9 mouse cellular contexts compared by ENCODE assay signal in genomic region chr5:20968963-20969362, GRCm38 (mm10). TPM values are rescaled to one million over a fixed set of nuclear protein-coding genes. Genes with fewer than 3 reads are reported as not detected.
DNase-seq lines count a peak whose midpoint lies in the region; TF ChIP-seq lines count a peak whose summit lies in the region.
"Had no signal": no experiment of that assay in that cellular context is flagged by ENCODE, and none has a peak within 500 bp of the region (broad histone marks: within the 10 kb centered on the region; RNA-seq: fewer than 3 reads in every experiment).

No protein-coding gene starts in this region.

- intact Hi-C loops in heart, postnatal 25 days (cut with DNase I): loop anchor here (1.0 to 10.0 kb wide), 2 partner anchors 55 to 164 kb away; no protein-coding TSS in a partner anchor
- intact Hi-C loops in left cerebral cortex, adult 2 months (cut with DNase I): loop anchor here (2.0 kb wide), 1 partner anchor 54 kb away; no protein-coding TSS in a partner anchor

- H3K9me3 ChIP-seq in E14TG2a.4 (ENCODE audit: low read length): no peaks in the 10 kb centered on the region; the same call in 1 of the 2 replicates
- H3K9me3 ChIP-seq: embryonic facial prominence, embryonic 12.5 days had no signal

- peaks cover 17% of the 10 kb centered on the region for H3K27me3 ChIP-seq in E14TG2a.4 (ENCODE audit: insufficient read depth, low read length)
- H3K27me3 ChIP-seq: embryonic facial prominence, embryonic 12.5 days had no signal

- peaks cover 67% of the 10 kb centered on the region for H3K4me1 ChIP-seq in E14TG2a.4 (replicated peaks; ENCODE audit: low read depth, low read length)
- peaks cover 19% of the 10 kb centered on the region for H3K4me1 ChIP-seq in bone marrow macrophage, adult 2 months (ENCODE audit: control insufficient read depth, insufficient read depth, low read length)

- H3K36me3 ChIP-seq in E14TG2a.4 (ENCODE audit: insufficient read depth, low read length): no peaks in the 10 kb centered on the region
- H3K36me3 ChIP-seq: embryonic facial prominence, embryonic 12.5 days had no signal

- peak overlapping the region; percentile 43; the same call in 1 of the 2 replicates for H3K4me3 ChIP-seq in E14TG2a.4 (replicated peaks; ENCODE audit: low read length)
- no peak overlapping the region for H3K4me3 ChIP-seq in bone marrow macrophage, adult 2 months (ENCODE audit: insufficient read depth, low read length)
- no peak overlapping the region for H3K4me3 ChIP-seq in left cerebral cortex, adult 2 months
- H3K4me3 ChIP-seq: embryonic facial prominence, embryonic 12.5 days had no signal

- peak; percentile 45 for DNase-seq in heart, adult 8-10 months (ENCODE audit: low spot score)
- no peak for DNase-seq in heart, postnatal 25 days (ENCODE audit: low spot score)
- peak; percentile 24 for DNase-seq in gastrocnemius, postnatal 25 days
- peak; percentile 15 to 25 for DNase-seq in left cerebral cortex, adult 2 months (ENCODE audit: extremely low spot score in 1 of 2, low spot score in 2 of 2)
- DNase-seq in mesoderm, embryonic 11.5 days (ENCODE audit: low read depth, low spot score): peak; percentile 45
- DNase-seq in thymus, postnatal 0 days (ENCODE audit: low spot score): peak; percentile 79

- 0 out of 2 replicates have a peak overlapping the region, but pooled peaks have one; percentile 38 for H3K27ac ChIP-seq in bone marrow macrophage, adult 2 months (ENCODE audit: insufficient read depth, low read depth, low read length)
- no peak overlapping the region for H3K27ac ChIP-seq in left cerebral cortex, adult 2 months
- H3K27ac ChIP-seq: embryonic facial prominence, embryonic 12.5 days had no signal

- TF ChIP-seq POLR2A in bone marrow macrophage, adult 2 months (IDR thresholded peaks at IDR 0.05; ENCODE audit: borderline replicate concordance, low read depth, low read length): no peak

- TF ChIP-seq CTCF in E14TG2a.4 (conservative IDR thresholded peaks at IDR 0.05; ENCODE audit: low read length): peak; percentile 64
- no peak for TF ChIP-seq CTCF in bone marrow macrophage, adult 2 months (IDR thresholded peaks at IDR 0.05; ENCODE audit: low read depth, low read length)
- TF ChIP-seq CTCF in left cerebral cortex, adult 2 months (IDR thresholded peaks at IDR 0.05): peak; percentile 54

RNA-seq across cellular contexts. Expression of gene Rsbn1l, which starts 12.8 kb away (rescaled TPM):
- 10 to 100 TPM; 13.3 to 14.5 (median 14.2) TPM for total RNA-seq in heart, adult 8-10 months (2022)
- 10 to 100 TPM; 13.2 to 14.0 TPM for total RNA-seq in heart, postnatal 25 days (2021)
- polyA plus RNA-seq in bone marrow macrophage, adult 2 months (2012; ENCODE audit: insufficient read depth, insufficient read length, missing spikeins): 34.7 and 35.8 TPM in 2 replicates
- total RNA-seq in gastrocnemius, postnatal 25 days (2021): 1 to 10 TPM; 6.4 to 7.8 TPM
- 10 to 100 TPM; 16.8 to 17.8 TPM for total RNA-seq in left cerebral cortex, adult 2 months (2021)
- 21.6 and 28.7 TPM in 2 replicates for polyA plus RNA-seq in thymus, postnatal 0 days (2015; fragmentation: Nextera tagmentation; extraction: Ambion mirVana)
